ENCODE assay signal across 19 mouse cellular contexts in genomic region chr2:60152481-60152880, GRCm38 (mm10).
"Had no signal": no experiment of that assay in that cellular context is flagged by ENCODE, and none has a peak within 500 bp of the region (broad histone marks: within the 10 kb centered on the region; RNA-seq: fewer than 3 reads in every experiment).

No protein-coding gene starts in this region.

- H3K9me3 ChIP-seq: midbrain, embryonic 10.5 days; neural tube, embryonic 15.5 days had no signal

- H3K27me3 ChIP-seq: neural tube, embryonic 13.5 days; neural tube, embryonic 15.5 days had no signal

- ATAC-seq: midbrain, embryonic 16.5 days had no signal

- H3K4me2 ChIP-seq: lung, embryonic 14.5 days; neural tube, embryonic 13.5 days; neural tube, embryonic 15.5 days had no signal

- H3K36me3 ChIP-seq: midbrain, embryonic 10.5 days; neural tube, embryonic 13.5 days; neural tube, embryonic 15.5 days had no signal

- H3K27ac ChIP-seq: liver, embryonic 14.5 days; midbrain, embryonic 10.5 days; neural tube, embryonic 13.5 days; neural tube, embryonic 15.5 days had no signal

- H3K4me3 ChIP-seq: midbrain, embryonic 10.5 days; myocyte; neural tube, embryonic 13.5 days; neural tube, embryonic 15.5 days had no signal

- H3K4me1 ChIP-seq: neural tube, embryonic 13.5 days; neural tube, embryonic 15.5 days had no signal

- DNase-seq: lung, adult 18-20 months; lung, embryonic 14.5 days; lung, postnatal 14 days; lung, postnatal 4 days; midbrain, embryonic 14.5 days; retina, postnatal 1 day; right cerebral cortex, adult 18-20 months; right cerebral cortex, postnatal 25 days; right cerebral cortex, postnatal 4 days; spleen, adult 18-20 months; thymus, adult 18-20 months; thymus, postnatal 14 days; thymus, postnatal 36 days had no signal

- H3K9ac ChIP-seq: liver, embryonic 14.5 days; lung, embryonic 14.5 days; neural tube, embryonic 13.5 days; neural tube, embryonic 15.5 days had no signal
